Mouse (Mus musculus): Measurements from ENCODE around the gene Sod1.

- TF ChIP-seq POLR2A (IDR thresholded peaks at IDR 0.05; ENCODE audit: low read depth, low read length) (no peak), CTCF (conservative IDR thresholded peaks at IDR 0.05; ENCODE audit: insufficient read depth, insufficient read length, low read depth, low read length) (peak; percentile 75)
Measured at GRCm38 (mm10) chr16:90187453-90187852, 33.1 kb upstream of the Sod1 start.

All from kidney, adult 2 months (tissue).